Mouse (Mus musculus) T-helper 17 cell (primary cell): ENCODE measurements at regions not wholly inside any gene's neighbourhood (a gene's known extent, or its start where the extent isn't known, plus 50 kb on each side); places are given as distances from the start of the nearest gene placed in this dataset.

Source experiments
- in situ Hi-C, 2 experiments: fragments of 300-600 bp; cut with MboI, MseI; formaldehyde crosslinking; loops; 1 replicate in 1 of 2; 2 replicates in 1 of 2; pipeline ENCODE4 v1.15.1; 2025; ENCODE audit warnings: high pct_unique_total_duplicates in 2 of 2

GRCm38 (mm10) chr2:139114523-139114922 is 379.2 kb upstream of the Sptlc3 start:
- in situ Hi-C loops = no loop called here

- in situ Hi-C loops = no loop called here
Observed at GRCm38 (mm10) chr2:139120905-139121304, 372.8 kb upstream of the Sptlc3 start.

- in situ Hi-C loops = no loop called here
Observed at GRCm38 (mm10) chr2:139132121-139132520, 361.6 kb upstream of the Sptlc3 start.

GRCm38 (mm10) chr2:139147004-139147403 is 346.7 kb upstream of the Sptlc3 start:
- in situ Hi-C loops = no loop called here

GRCm38 (mm10) chr2:139179641-139180040 is 314.1 kb upstream of the Sptlc3 start:
- in situ Hi-C loops = no loop called here

- in situ Hi-C loops = no loop called here
Observed at GRCm38 (mm10) chr2:139198281-139198680, 295.4 kb upstream of the Sptlc3 start.

- in situ Hi-C loops = no loop called here
Observed at GRCm38 (mm10) chr2:139207649-139208048, 286.1 kb upstream of the Sptlc3 start.

GRCm38 (mm10) chr2:139220757-139221400 is 272.8 kb upstream of the Sptlc3 start:
- in situ Hi-C loops = no loop called here

- in situ Hi-C loops = no loop called here
Observed at GRCm38 (mm10) chr2:139230453-139230852, 263.3 kb upstream of the Sptlc3 start.

- in situ Hi-C loops = no loop called here
Observed at GRCm38 (mm10) chr2:139250138-139250537, 243.6 kb upstream of the Sptlc3 start.

- in situ Hi-C loops = no loop called here
Observed at GRCm38 (mm10) chr2:139267119-139267518, 226.6 kb upstream of the Sptlc3 start.

- in situ Hi-C loops = no loop called here
Observed at GRCm38 (mm10) chr2:139276581-139276980, 217.1 kb upstream of the Sptlc3 start.

GRCm38 (mm10) chr2:139277571-139277970 is 216.1 kb upstream of the Sptlc3 start:
- in situ Hi-C loops = no loop called here

GRCm38 (mm10) chr2:139281056-139281455 is 212.7 kb upstream of the Sptlc3 start:
- in situ Hi-C loops = loop anchor here in 1 of 2 experiments (10.0 kb wide), 1 partner anchor 1566 kb away; no protein-coding TSS in a partner anchor

GRCm38 (mm10) chr2:139284315-139284714 is 209.4 kb upstream of the Sptlc3 start:
- in situ Hi-C loops = loop anchor here in 1 of 2 experiments (10.0 kb wide), 1 partner anchor 1570 kb away; no protein-coding TSS in a partner anchor

GRCm38 (mm10) chr2:139286446-139286845 is 207.3 kb upstream of the Sptlc3 start:
- in situ Hi-C loops = loop anchor here in 1 of 2 experiments (10.0 kb wide), 1 partner anchor 1572 kb away; no protein-coding TSS in a partner anchor

- in situ Hi-C loops = no loop called here
Observed at GRCm38 (mm10) chr2:139298541-139299152, 195.1 kb upstream of the Sptlc3 start.

- in situ Hi-C loops = no loop called here
Observed at GRCm38 (mm10) chr2:139311401-139311812, 182.3 kb upstream of the Sptlc3 start.

GRCm38 (mm10) chr2:139312053-139312452 is 181.7 kb upstream of the Sptlc3 start:
- in situ Hi-C loops = no loop called here

- in situ Hi-C loops = no loop called here
Observed at GRCm38 (mm10) chr2:139322509-139322908, 171.2 kb upstream of the Sptlc3 start.

- in situ Hi-C loops = loop anchor here in 1 of 2 experiments (25.0 kb wide), 1 partner anchor 1962 kb away; no protein-coding TSS in a partner anchor
Observed at GRCm38 (mm10) chr2:139325501-139325900, 168.2 kb upstream of the Sptlc3 start.

GRCm38 (mm10) chr2:139334681-139335080 is 159.0 kb upstream of the Sptlc3 start:
- in situ Hi-C loops = loop anchor here in 1 of 2 experiments (10.0 to 25.0 kb wide), 2 partner anchors 1740 to 1953 kb away; no protein-coding TSS in a partner anchor

- in situ Hi-C loops = loop anchor here in 1 of 2 experiments (10.0 to 25.0 kb wide), 2 partner anchors 1743 to 1949 kb away; no protein-coding TSS in a partner anchor
Observed at GRCm38 (mm10) chr2:139338240-139338639, 155.5 kb upstream of the Sptlc3 start.
